Mouse (Mus musculus) megakaryocyte, adult 5-6 weeks (primary cell): ENCODE measurements around the gene A930002H24Rik. TPM values are rescaled to one million over a fixed set of nuclear protein-coding genes. Genes with fewer than 3 reads are reported as not detected.
"Not testable (repeated sequence)": the region's sequence is repeated elsewhere in the genome, so short reads cannot be mapped to it uniquely, and the experiment has no call there.

Experiments used
- ATAC-seq: 2 replicates; pipeline ENCODE4 v1.8.0; 2016; ENCODE audit warnings: mild to moderate bottlenecking, inconsistent platforms; ENCODE audit not compliant: poor library complexity, severe bottlenecking
- total RNA-seq, 2 experiments: library from RNA; stranded (forward) in 1 of 2; stranded (reverse) in 1 of 2; fragments of 153-499, 151-499 nt in 1 of 2; fragments of 221-1000, 200-1000 nt in 1 of 2; gene quantifications; 2 replicates each; pipeline versions ENCODE4 v1.2.3 to v1.2.4; 2015 to 2017

The A930002H24Rik gene
- not detected in 2 replicates for total RNA-seq (2015)
- 1.7 TPM in 1 of 2 replicates, not detected in the other for total RNA-seq (2017)

DNA sequence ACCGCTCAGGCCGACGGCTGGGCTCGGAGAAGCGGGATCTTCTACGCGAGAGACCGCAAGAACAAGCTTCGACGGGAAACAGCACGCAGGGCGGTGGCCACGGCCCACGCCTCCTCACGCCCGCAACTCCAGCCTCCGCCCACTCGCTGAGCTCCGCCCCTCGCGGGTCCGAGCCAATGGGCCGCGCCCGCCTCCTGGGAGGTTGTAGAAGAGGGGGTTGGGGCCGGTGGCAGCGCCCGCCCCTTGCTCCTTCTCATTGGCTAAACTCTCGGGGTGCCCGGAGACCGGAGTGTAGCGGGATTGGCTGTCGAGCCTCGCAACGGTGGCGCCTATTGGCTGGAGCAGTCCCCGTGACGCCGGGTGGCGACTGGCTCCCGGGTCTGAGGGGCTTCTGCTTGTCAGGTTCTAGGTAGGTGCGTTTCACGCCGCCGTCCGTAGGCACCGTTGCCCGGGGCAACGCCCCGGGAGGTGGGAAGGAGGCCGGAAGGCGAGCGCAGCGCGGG is at the start of gene A930002H24Rik:
Gene A930002H24Rik, minus strand, starts transcription at position 145 of the 503 bp plus-strand sequence.
- peak; percentile 93 for ATAC-seq

DNA sequence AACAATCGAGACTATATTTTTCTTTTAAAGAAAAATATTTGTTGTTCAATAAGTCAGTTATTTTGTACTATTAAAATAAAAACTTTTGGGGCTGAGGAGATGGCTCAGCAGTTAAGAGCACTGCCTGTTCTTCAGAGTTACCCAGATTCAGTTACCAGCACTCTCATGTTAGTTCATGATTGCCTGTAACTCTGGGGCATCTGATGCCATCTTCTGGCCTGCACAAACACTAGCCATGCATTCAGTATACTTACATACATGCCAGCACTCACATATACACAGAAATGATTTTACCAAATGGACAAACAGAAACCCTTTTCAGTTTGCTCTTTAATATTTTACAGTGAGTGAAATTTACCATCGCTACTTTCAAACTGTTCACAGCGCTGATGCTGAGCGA is 45.7 kb upstream of the A930002H24Rik start:
- no peak for ATAC-seq

DNA sequence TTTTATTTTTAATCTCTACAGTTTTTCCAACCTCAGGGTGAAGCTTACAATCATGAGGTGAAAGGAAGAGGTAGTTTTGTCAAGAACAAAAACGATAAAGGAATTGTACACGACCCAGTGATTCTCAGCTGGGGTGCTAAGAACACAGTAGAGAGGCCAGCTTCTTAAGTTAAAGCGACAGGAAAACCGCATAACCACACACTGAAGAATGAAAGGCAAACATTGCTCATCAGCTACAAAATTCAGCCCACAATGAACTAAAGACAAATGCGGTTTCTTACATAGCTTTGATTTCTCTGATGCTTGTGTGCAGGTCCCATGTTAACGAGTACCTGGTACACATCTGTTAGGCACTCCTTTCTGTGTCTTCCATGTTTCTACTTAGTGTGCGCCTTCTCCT is 33.5 kb upstream of the A930002H24Rik start:
- ATAC-seq = no peak

DNA sequence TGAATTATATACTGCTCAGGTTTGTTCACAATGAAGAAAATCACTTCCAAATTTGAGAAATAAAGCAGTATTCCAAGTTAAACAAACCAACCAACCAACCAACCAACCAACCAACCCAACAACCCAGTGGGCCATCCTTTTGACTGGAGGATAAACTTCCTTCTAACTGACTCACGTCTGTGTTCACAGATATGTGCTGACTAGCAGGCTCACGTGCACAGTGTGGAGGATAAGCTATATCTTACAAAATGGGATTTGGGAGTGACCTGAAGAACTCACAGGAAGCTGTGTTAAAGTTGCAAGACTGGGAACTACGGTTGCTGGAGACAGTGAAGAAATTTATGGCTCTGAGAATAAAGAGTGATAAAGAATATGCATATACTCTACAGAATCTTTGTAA is 32.2 kb upstream of the A930002H24Rik start:
- ATAC-seq = no peak

DNA sequence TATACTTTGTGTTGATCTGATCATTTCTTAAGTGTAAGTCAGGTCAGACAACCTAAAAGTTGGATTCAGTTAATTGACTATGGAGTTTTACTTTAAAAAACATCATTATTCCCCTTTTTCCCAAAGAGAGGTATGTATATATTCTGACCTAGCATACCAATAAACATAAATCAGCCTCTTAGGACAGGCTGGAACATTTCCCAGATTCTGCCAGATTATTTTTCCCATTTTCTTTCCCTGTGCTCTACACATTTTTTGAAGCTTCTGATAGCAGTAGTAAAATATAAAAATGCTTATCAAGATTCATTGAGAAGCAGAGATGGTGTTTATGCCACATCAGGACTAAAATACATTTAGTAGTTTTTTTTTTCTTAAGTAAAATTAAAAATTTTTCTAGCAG is 27.0 kb upstream of the A930002H24Rik start:
- ATAC-seq = no peak

DNA sequence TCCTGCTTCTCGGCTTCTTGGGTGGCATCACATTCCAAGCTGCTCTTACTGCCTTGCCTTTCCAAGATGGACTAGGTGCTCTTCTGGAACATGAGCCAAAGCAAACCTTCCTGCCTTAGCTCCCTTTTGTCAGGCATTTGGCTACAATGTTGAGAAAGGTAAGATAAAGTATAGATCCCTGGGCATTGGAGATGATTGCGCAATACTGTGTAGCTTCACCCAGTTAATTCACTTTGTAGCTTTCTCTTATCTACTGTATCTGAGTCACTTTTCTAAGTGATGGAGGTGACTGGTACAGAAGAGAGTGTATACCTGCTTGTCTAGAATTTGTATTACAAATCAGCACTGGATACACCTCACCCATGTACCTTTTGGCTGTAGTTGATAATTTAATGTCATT is 23.4 kb upstream of the A930002H24Rik start:
- ATAC-seq = no peak

DNA sequence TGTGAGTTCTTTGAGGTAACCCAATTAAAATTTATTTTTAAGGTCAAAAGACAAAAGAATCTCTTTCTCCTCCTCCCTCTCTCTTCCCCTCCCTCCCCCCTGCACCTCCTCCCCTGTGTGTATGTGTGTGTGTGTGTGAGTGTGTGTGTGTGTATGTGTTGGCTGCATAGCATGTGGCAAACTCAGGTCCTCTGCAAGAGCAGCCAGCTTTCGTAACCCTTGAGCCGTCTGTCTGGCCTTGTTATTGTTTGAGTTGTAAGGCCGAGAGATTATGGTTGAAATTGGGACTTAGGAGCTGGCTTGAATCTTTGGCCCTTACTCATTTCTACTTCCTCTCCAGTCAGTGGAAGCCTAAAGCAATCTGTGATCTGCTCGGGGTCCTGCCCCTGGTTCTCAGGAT is 16.4 kb upstream of the A930002H24Rik start:
- ATAC-seq = no peak

DNA sequence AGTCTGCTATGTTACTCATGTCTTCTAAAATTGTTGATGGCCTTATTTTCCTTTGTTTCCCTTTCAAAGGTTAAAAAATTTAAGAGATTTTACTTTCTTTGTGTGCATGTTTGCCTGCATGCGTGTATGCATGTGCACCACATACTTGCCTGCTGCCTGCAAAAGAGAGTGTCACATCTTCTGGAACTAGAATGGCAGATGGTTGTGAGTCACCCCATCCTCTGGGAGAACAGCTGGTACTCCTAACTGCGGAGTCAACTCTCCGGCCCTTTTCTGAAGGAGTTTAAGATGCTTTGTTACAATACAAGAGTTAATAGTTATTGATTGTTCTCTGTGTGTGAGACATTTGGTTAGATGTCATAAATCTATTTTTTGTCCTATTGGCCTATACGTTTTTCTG is 15.3 kb upstream of the A930002H24Rik start:
- no peak for ATAC-seq

DNA sequence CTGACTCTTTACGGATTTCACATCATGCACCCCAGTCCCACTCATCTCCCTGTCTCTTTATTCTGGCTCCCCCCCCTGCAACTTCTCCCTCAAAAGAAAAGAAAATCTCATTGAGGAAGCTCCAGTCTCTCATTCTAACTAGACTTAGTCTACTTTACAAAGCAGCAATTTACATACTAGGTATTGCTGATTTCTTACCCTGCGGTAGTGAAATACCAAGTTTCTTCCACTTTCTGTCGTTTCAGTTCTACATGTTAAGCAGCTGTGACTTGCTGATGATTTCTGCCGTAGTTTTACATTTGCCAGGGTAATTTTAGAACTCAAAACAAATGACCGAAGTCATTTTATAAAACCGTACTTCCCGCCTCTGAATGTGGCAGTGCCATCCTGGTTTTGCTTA is 8.2 kb upstream of the A930002H24Rik start:
- no peak for ATAC-seq

DNA sequence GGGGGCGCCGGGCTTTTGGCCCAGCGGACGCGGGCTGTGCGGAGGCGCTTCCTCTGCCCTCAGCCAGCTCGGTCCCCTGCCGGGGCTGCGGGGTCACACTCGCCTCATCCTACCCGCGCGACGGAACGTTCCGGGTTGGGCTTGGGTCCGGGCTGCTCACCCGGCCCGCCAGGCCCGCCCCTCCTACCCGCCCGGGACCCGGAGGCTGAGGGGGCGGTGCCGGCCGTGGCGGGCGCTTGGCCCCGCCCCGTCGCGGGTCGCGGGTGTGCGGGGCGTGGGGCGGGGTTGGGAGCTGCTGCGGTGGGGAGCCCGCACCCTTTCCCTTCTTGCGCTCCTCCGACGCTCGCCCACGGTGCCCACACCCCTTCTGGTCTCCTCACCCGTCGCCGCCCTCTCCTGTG is 580 bp upstream of the A930002H24Rik start:
- ATAC-seq = peak; percentile 16

DNA sequence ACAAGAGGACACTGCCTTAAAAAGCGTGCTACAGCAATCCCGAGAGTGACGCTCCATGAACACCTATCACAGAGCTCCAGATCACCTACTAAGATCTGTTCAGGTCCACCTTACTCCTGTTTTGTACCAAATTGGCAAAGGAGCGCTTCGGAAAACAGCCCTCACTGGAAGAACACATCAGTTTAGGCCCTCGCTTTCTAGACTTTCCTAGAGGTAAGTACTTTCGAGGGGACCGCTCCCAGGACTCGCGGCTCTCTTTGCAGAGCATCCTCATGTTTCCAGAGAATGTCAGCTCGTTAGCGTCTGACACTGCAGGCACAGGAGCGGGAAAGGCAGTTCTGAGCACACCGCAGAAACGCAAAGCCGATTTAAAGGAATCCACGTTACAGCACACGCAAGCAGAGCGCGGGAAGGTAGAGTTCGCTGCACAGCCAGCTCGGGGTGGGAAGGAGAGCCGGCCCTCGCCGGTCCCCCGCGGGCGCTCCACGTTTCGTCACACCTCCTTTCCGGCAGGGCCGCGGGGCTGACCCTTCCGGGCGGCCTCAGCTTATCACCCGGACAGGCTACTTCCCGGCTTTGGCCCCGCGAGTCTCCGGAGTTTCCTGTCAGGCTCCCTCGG is 470 bp downstream of the A930002H24Rik start, which contains the start of gene Fer:
Gene Fer, plus strand, starts transcription at position 51 of the 619 bp plus-strand sequence.
- ATAC-seq = no peak; the same call in 1 of the 2 replicates

DNA sequence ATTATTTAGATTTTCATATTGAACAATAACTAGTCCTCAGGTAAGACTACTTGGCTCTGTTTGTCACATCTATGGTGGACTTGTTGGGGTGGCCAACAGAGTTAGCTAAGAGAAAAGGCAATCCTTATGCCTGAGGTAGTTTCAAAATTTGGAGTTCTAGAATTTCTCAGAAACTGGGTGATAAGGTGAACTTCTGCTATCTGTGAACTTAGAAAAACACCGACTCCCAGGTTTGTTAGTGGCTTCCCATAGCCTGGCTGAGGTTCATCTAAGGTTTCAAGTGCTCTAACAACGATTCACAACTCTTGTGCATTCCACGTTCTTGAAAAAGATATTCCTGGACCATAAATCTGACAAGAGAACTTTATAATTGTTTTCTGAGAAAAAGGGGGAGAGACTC is 1.2 kb downstream of the A930002H24Rik start:
- ATAC-seq = no peak

DNA sequence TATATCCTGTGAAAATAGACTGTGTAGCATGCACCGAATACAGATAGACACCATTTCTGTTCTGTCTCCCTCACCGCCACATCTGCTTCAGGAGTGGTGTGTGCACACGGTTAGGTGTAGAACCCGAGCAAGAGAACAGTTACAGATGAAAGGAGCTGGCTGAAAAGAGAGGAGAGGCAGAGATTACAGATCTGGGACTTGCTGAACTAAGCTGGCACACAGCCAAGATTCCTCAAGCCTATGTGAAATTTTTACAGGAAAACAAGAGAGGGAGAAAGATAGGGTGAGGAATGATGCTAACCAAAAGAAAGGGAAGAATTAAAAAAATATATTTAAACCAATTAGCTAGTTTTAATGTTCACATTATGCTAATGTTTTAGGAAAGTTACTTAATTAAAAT is 2.6 kb downstream of the A930002H24Rik start:
- no peak for ATAC-seq

DNA sequence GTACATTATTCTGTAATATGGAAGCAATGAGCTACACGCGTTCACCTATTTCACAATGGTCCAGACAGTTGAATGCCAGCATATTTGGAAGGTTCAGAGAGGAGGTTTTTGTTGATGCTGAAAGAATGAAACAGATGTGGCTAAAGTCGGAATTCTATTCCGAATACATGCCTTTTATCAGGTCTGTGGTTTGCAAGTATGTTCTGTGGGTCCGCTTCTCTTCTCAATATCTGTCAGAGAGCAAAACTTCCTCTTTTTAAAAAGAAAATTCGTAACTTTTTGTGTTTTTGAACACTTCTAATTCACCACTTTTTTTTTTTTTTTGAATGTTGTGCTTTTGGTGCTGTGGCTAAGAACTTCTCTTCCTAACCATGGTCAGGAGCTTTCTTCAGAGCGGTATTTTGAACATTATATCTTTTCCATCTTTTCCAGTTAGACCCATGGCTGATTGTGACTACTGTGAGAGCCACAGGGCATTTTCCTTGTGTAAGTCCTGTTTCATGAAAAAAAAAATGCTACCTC is 6.5 kb downstream of the A930002H24Rik start:
- ATAC-seq = 0 out of 2 replicates have a peak, but pooled peaks have one; percentile 28

DNA sequence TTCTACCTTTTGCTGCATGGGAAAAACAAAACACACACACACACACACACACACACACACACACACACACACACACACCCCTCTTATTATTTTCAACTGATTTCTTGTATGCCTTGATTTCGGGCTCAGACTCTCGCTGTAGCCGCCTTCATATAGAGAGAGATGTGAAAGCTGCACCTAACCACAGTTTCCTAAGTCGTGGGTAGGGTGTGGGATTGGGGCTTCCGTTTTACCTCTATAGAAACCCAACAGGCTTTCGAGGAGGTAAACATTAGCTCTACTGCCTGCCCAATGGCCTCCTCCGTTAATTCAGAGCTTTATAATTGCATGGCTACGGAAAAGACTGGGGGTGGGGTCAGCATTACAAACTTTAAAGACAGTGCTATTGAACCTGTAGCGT is 13.6 kb downstream of the A930002H24Rik start:
- ATAC-seq = peak; percentile 85

DNA sequence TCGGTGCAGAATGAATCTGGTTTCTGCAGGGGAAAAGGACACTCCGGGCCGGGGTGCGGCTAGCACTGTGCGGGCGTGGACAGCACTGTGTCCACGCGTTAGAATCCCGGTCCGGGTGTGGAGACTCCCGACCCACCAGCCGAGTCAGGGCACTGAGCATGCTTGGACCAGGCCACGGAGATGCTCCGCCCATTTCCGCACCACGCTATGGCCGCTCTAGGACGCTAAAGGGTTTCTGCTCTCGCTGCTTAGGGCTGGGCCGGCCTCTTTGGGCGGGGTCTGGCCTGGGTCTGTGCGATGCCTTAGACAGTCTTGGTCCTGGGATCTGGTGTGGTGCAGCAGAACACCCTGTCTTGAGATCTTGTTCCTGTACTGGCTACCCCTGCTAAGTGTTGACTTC is 14.0 kb downstream of the A930002H24Rik start:
- peak; percentile 93 for ATAC-seq

DNA sequence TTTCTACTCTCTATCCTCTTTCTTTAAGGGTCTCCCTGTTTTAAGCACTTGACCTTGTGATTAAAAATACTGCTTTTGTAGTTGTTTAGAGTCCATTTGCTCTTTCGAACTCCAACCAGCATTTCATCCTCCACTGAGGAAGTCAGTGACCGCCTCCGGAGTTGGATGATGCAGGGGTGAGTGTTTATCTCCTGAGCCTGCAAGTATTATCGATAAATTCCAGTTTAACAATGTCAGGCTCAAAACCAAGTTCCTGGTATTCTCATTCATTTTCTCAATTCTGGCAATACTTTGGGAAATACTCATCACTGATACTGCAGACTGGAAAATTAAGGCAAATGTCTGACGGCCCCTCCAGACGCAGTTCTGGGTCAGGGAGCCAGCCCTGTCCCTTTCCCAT is 14.4 kb downstream of the A930002H24Rik start:
- no peak for ATAC-seq

DNA sequence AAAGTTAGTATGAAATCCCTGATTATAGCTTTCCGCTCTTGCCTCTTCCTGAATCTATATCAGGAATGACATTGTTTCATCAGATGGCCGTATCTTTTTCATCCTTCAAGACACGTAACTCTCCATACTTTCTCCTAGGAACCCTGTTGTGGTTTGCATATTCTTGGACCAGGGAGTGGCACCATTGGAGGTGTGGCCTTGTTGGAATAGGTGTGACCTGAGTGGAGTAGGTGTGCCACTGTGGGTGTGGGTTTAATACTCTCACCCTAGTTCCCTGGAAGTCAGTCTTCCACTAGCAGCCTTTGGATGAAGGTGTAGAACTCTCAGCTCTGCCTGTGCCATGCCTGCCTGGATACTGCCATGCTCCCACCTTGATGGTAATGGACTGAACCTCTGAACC is 17.8 kb downstream of the A930002H24Rik start:
- ATAC-seq = not testable (repeated sequence)

DNA sequence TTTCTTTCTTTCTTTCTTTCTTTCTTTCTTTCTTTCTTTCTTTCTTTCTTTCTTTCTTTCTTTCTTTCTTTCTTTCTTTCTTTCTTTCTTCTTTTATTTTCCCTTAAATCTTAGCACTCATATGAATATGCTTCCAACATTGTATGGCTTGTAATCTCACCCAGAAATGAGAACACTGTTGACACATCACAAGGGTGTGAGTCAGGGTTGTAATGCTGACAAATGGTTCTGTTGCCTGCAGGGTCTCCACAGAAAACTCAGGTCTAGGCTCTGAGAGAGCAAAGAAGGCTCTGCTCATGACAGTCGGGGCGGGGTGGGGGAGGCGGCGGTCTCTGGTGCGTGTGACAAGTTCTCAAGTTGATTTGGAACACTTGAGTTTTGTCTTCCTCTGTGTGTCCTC is 18.7 kb downstream of the A930002H24Rik start:
- no peak for ATAC-seq

DNA sequence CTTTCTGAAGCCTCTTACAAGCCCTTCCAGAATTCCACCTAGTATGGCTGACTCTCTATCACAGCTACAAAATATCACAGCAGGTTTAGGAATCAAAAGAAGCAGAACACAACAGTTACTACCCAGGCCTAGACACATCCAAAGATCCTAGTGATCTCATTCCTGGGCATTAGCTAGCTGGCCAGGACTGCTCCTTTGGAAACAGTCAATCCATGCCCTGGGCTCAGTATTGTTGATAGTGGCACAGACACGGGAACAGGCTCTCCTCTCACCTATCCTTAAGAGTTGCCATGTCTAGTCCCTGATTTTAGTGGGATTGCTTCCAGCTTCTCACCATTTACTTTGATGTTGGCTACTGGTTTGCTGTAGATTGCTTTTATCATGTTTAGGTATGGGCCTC is 21.4 kb downstream of the A930002H24Rik start:
- ATAC-seq = no peak

DNA sequence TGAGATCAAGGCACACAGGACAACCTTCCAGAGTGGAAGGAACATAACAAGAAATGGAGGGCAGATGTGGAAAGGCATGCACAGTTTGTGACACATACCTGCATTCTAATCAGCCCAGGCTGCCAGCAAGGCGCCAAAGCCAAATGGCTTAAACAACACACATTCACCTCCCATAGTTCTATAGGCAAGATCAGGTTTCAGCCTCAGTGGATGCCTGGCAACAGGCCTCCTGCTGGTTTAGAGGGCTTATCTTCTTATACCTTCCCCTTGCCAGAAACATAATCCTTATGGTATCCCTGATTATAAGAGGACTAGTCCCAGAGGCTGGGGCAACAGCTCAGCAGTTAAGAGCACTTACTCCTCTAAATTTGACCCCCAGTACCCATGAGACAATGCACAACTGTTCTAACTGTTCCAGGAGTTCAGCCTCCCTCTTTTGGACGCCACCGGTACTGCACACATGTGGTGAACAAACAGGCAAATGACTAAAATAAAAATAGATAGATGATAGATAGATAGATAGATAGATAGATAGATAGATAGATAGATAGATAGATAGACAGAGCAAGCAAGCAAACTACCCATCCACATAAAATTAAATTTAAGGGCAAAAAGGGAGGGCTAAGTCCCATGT is 23.8 kb downstream of the A930002H24Rik start:
- ATAC-seq = no peak

DNA sequence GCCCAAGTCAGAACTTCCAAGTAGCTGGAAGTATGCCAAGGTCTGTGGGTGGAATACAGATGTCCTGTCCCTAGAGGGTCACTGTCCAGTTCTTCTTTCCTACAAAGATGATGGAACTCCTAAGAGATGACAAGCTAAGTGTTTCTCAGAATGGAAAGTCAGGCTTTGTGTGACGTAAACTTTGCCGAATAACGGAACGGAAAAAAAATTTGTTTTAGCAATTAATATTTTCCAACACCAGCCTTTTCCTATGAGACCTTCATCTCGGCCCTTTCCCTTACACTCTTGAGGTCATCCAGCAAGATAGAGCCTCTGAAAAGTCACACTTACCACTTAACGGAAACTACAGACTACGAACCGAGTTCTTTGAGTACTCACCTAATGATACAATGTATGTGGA is 25.4 kb downstream of the A930002H24Rik start:
- no peak for ATAC-seq
